Mouse (Mus musculus) erythroblast, embryonic 14.5 days (primary cell): Measurements from ENCODE around the gene Paqr9.

Experiments
- GATA1 ChIP-seq: IDR thresholded peaks from 2 replicates; pipeline ENCODE4 v1.6.1; 2012; ENCODE audit warnings: low read length, inconsistent platforms, mixed read lengths
- TAL1 ChIP-seq: IDR thresholded peaks from 3 replicates; pipeline ENCODE4 v1.6.1; 2012; ENCODE audit warnings: low read length, inconsistent platforms, mixed read lengths

DNA sequence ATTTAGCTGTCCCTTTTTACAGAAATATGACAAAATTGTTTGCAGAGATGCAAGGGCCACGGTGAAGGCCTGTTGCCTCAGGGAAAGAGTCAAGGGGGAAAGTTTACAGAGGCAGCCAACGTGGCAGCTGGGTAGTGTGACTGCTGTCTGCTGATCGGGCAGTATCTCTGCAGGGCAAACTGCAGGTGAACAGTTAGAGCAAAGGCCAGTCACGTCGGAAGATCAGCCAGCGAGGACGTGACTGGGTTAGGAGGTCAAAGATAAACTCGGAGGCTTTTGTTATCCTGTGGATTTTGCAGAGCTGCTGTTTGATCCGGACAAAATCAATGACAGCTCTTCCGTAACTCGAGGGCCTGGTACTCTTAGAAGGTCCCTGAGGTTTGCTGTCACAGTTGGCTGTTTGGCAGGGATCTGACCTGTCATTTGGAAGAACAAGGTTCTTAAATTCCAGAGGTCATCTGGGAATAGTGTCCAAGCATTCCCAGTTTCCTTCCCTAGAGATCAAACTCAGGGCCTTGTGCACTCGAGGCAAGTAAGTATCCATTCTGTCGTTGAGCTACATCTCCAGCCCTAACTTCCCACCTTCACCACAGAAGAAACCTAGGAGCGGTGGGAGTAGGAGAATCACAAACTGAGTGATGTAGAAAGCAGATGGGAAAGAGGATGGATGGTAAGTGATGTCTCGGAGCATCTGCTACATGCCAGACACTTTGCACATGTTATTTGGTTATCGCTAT, 21.7 kb downstream of the Paqr9 start:
- TF ChIP-seq TAL1 (no peak), GATA1 (no peak)
